Mouse (Mus musculus) layer of hippocampus, adult 2 months (tissue): ENCODE results near the gene Actn4. TPM values are rescaled to one million over a fixed set of nuclear protein-coding genes. Genes with fewer than 3 reads are reported as not detected.
"Not testable (repeated sequence)": the region's sequence is repeated elsewhere in the genome, so short reads cannot be mapped to it uniquely, and the experiment has no call there.

Experiments used
- DNase-seq, 2 experiments: peaks; one replicate each; pipeline ENCODE4 v3.0.0; 2022; ENCODE audit warnings: low spot score in 2 of 2
- H3K27ac ChIP-seq: fragments of 200-600 bp; 2 replicates; pipeline ENCODE4 v1.8.1; 2022
- H3K4me3 ChIP-seq: fragments of 200-600 bp; 2 replicates; pipeline ENCODE4 v1.8.1; 2022; ENCODE audit warnings: mild to moderate bottlenecking
- CTCF ChIP-seq: fragments of 200-600 bp; conservative IDR thresholded peaks from 2 replicates; pipeline ENCODE4 v1.8.1; 2022; ENCODE audit warnings: antibody characterized with exemption, mild to moderate bottlenecking, moderate library complexity
- total RNA-seq, 2 experiments: library from RNA; stranded (reverse); gene quantifications; 2 replicates each; pipeline ENCODE4 v1.2.3; 2021

Gene Actn4
- total RNA-seq, 2 experiments from 2014 or later, result 131 to 134 TPM

DNA sequence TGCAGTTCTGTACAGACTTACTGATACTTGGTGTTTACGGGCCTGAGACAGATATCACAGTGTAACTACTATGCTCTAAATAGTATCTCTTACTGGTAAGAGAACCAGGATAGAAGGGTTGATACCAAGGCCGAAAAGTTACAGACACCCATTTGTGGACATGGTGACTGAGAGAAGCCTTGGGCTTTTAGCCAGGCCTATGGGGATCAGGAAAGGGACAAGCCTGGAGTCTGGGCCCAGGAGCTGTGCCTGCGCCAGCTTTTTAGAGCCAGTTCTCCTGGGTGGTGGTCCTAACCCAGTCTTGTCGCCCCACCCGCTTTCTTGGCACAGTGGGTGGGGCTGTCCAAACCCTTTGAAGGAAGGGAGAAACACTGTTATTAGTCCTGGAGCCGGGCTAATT lies 60.0 kb downstream of the Actn4 start:
- TF ChIP-seq CTCF, result no peak
- DNase-seq, result no peak
- no peak overlapping the region for H3K4me3 ChIP-seq
- peak overlapping the region; percentile 91 for H3K27ac ChIP-seq

DNA sequence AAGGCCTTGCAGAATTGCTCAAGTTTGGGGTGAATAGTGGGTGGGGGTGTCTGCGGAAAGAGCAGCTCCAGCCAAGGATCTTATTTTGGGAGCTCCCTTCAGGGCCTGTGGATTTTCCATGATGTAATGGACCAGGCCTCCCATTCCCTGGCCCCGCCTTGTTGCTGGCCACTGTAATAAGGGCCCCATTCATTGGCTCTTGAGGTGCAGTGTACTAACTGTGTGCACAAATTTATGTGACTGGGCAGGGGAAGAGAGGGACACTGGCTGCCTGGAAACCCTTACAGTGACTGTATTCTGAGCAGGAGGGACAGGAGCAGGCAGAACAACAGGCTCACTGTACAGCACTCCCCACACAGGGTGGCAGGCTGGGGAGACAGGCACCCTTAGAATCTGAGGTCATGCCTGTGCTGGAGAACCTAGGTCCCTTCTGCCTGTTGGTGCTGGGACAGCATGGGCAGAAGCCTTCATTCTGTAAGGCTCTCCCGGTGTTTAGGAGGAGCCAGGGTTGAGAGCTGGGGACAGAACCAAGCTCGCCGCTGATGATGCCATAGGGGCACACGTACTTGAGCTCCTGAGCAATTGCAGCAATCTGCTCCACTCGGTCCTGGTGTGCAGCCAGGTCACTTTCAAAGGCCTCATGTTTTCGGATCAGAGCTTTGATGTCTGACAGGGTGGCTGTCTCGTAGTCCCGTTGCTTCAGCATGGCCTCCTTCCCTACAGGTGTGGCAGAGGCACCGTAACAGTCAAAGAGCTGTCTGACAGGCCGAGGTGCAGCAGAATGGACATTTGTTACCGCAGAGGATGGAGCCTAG lies 60.6 kb downstream of the Actn4 start:
- peak in 1 of 2 experiments; percentile 37 for DNase-seq
- TF ChIP-seq CTCF, result no peak
- Histone ChIP-seq H3K27ac (peak overlapping the region; percentile 91), H3K4me3 (no peak overlapping the region)

DNA sequence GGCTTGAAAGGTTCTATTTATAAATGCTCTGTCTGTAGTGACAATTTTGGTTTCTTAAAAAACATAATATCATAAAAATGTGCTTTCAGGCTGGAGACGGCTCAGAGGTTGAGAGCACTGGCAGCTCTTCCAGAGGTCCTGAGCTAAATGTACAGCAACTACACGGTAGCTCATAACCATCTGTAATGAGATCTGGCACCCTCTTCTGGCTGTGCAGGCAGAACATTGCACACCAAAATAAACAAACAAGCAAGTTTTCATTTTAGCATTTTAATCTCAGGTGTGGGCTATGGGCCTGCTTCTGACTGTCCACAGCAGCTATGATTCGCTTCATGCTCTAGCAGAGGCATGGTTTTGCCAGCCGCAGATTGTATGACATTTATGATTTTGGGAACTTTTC lies 62.2 kb downstream of the Actn4 start:
- DNase-seq, result no peak
- TF ChIP-seq CTCF, result peak; percentile 65
- Histone ChIP-seq H3K27ac (peak overlapping the region; percentile 91), H3K4me3 (no peak overlapping the region)

DNA sequence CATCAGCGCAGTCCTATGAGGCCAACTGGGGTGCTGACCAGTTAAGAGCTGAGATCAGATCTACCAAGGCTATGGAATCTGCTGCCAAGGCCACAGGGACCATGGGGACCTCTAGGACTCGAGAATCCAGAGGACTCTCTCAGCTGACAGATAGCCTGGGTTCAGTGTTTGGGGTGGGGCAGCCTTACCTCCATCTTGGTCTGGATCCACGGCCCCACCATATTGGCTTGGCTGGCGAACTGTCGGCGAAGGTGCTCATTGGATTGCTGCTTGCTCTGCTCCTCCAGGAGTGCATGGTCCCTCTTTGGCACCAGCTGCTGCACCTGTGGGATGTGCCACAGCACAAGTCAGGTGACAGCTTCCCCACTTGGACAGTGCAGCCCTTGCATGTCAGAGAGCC lies 64.5 kb downstream of the Actn4 start:
- Histone ChIP-seq H3K4me3 (no peak overlapping the region), H3K27ac (no peak overlapping the region)
- DNase-seq, result no peak
- no peak for TF ChIP-seq CTCF

DNA sequence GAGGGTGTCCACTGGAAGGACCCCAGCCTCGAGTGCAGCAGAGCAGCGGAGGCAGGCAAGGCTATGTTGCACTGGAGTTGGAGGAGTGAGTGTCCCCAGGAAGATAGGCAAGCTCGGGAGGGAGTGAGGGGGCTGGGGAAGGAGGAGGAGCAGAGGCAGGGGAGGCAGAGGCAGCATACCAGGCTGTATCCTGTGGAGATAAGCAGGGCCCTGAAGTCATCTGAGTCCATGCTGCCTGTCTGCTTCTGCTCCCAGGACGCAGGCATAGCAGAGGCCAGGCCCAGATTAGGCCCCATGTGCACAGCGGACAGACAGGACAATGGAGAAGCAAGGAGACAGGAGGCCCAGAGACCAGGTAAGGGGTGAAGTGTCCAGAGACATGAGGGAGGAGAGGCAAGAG lies 67.2 kb downstream of the Actn4 start:
- Histone ChIP-seq H3K4me3 (no peak overlapping the region), H3K27ac (no peak overlapping the region)
- DNase-seq, result no peak
- no peak for TF ChIP-seq CTCF

DNA sequence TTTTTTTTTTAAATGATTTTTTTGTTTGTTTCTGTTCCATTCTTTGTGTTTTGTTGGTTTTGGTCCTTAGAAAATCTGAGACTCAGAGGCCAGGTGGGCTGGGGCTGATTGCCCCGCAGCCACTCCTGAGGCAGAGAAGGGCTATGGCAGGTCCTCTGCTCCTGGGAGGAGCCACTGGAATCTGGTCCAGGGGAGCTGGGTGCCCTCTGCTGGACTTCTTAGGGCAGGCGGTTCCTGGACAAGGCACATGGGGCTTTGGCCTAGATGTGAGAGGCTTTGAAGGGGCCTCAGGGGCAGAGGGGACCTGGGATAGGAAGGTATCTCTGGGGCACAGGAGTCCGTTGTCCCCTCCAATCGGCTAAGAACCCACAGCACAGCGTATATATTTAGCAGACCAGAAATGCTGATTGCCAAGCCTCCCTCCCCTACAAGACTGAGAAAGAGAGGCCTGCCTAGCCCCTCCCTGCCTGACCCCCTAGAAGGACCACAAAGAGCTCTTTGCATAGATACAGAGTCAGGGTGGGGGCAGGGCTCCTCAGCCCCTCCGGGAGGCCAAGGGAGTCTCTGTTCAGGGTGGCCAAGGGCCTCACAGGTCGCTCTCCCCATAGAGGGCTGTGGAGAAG lies 68.4 kb downstream of the Actn4 start:
- peak; percentile 70 for TF ChIP-seq CTCF
- no peak overlapping the region for H3K27ac ChIP-seq
- no peak overlapping the region for H3K4me3 ChIP-seq
- DNase-seq, result no peak

DNA sequence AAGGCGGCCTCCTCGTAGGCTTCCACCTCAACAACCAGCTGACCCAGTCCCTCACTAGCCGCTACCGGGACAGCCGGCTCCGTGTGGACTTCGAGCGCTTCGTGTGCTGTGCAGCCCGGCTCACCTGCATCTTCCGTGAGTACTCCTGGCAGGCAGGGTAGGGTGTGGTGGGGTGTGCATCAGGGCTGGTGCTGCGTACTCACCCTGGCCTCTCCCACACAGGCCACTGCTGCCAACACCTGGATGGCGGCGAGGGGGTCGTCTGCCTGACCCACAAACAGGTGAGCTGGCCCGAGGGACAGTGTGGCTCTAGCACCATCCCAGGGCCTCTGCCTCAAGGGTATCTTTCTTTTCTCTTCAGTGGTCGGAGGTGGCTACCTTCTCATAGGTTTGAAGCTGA lies 69.5 kb downstream of the Actn4 start:
- Histone ChIP-seq H3K4me3 (no peak overlapping the region), H3K27ac (no peak overlapping the region)
- DNase-seq, result no peak
- no peak for TF ChIP-seq CTCF

DNA sequence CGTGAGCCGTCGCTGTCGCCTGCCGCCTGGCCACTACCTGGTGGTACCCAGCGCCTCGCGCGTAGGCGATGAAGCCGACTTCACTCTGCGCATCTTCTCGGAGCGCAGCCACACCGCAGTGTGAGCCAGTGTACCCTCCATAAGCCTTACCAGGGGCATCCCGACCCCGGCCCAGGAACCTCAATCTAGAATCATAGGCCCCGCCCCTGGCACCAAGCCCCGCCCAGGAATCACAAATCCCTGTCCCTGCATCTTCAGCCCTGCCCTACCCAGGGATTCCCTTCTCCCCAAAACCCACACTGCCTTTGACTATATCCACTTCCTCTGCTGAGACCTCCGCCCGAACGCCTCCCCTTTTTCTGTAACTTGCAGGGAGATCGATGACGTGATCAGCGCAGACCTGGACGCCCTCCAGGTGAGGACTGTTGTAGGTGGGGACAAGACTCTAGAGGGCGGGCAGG lies 73.4 kb downstream of the Actn4 start:
- DNase-seq, result no peak
- H3K4me3 ChIP-seq, result peak overlapping the region; percentile 49
- no peak overlapping the region for H3K27ac ChIP-seq
- TF ChIP-seq CTCF, result no peak

DNA sequence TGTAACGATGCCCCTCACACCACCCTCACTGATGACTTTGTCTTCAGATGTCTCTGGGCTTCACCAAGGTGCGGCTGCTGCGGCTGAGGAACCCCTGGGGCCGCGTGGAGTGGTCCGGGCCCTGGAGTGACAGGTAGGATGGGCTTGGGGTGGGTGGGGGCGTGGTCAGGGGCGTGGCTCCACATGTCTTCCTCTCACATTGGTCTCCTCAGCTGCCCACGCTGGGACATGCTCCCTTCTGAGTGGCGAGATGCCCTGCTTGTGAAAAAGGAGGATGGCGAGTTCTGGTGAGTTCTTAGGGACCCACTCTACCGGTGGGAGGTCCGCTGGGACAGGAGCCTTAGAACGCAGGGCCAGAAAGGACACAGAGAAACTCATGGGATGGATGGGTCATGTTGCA lies 75.7 kb downstream of the Actn4 start:
- H3K4me3 ChIP-seq, result no peak overlapping the region
- DNase-seq, result no peak
- H3K27ac ChIP-seq, result no peak overlapping the region
- TF ChIP-seq CTCF, result no peak

DNA sequence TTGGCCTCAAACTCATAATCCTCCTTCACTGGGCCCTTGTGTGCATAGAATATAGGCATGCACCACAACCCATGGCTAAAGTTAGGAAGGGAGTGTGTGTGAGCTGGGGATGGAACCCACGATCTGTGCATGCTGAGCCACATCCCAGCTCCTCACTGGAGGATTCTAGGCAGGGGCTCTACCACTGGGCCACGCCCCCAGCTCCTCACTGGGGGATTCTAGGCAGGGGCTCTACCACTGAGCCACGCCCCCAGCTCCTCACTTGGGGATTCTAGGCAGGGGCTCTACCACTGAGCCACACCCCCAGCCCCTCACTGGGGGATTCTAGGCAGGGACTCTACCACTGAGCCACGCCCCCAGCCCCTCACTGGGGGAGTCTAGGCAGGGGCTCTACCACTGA lies 78.4 kb downstream of the Actn4 start:
- H3K4me3 ChIP-seq, DNase-seq, H3K27ac ChIP-seq: not testable (repeated sequence)

DNA sequence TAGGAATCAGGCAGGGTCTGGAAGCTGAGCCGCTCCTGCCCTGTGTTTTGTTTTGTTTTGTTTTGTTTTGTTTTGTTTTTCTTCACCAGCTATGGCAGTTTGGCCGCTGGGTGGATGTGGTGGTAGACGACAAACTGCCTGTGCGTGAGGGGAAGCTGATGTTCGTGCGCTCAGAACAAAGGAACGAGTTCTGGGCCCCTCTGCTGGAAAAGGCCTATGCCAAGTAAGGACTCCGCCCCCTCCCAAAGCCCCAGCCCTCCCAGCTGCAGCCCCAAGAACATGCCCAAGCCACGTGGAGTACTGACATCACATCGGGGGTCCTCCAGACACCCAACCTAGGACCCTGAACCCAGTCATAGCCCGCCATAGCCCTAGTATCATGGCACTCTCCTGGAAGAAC lies 79.1 kb downstream of the Actn4 start:
- Histone ChIP-seq H3K27ac (no peak overlapping the region), H3K4me3 (no peak overlapping the region)
- TF ChIP-seq CTCF, result no peak
- DNase-seq, result no peak

DNA sequence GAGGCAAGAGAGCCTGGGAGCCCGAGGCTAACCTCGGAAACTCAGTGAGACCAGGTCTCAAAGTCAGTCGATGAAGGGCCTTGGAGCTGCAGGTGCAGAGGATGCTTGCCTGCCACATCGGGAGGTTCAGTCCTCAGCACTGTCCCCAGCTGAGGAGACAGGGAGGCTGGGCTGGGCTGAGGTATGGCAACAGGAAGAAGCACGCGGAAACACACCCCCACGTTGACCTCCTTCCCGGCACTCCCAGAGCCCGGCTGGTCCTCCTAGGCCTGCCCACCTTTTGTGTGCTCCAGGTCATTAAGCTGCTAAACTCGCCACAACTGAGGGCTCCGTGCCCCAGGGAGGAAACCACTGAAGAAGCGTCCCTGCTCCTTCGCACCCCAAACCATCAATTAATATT lies 80.9 kb downstream of the Actn4 start, which contains the start of gene Capn12:
Gene Capn12 (plus strand): TSS at position 224 of the 400 bp plus-strand sequence.
- no peak for TF ChIP-seq CTCF
- DNase-seq, result no peak
- Histone ChIP-seq H3K27ac (no peak within 1 kb of the TSS), H3K4me3 (no peak within 1 kb of the TSS)

DNA sequence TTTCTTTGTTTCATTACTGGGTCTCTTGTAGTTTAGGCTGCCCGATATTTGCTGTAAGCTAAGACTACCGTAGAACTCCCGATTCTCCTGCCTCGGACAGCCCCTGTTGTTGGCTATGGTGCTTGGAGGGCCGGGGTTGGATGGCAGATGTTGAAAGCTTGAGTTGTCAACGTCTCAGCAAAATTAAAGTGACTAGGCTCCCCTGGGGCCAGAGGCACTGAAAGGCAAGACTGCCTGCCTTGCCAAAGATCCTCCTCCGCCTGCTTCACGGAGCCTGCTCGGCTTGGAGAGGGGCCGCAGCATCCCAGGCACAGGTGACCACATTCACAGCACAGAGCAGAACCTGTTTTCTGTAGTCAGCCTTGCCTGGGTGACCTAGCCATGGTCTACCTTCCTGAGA lies 81.6 kb downstream of the Actn4 start:
- H3K27ac ChIP-seq, result no peak overlapping the region
- no peak for TF ChIP-seq CTCF
- no peak overlapping the region for H3K4me3 ChIP-seq
- no peak for DNase-seq

DNA sequence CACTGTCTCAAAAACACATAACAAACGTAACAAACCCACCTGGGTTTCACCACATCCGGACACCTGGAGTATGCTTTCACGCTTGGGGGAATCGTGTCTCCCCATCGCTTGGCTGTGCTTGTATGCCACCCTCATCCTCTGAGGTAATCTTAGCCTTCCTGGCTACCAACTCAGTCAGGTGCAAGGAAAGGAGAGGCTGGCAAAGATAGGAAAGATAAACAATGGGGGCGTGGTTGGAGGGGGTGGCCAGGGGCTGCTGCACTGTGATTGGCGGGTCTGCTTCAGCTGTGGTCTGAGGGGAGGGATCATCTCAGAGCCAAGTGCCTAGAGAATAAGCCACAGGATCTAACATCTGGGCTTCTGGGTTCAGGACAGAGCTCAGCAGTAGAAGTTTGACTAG lies 82.5 kb downstream of the Actn4 start:
- Histone ChIP-seq H3K27ac (no peak overlapping the region), H3K4me3 (no peak overlapping the region)
- no peak for DNase-seq
- TF ChIP-seq CTCF, result no peak
